Mouse (Mus musculus) left cerebral cortex, adult 8-10 months (tissue): Measurements from ENCODE around the gene Mycs. TPM values are rescaled to one million over a fixed set of nuclear protein-coding genes. Genes with fewer than 3 reads are reported as not detected.

Experiments
- DNase-seq, 2 experiments: peaks; one replicate each; pipeline ENCODE4 v3.0.0; 2022; ENCODE audit warnings: low spot score in 2 of 2
- total RNA-seq, 4 experiments: library from RNA; stranded (reverse); gene quantifications; 2 replicates each; pipeline ENCODE4 v1.2.4; 2022

Gene Mycs
- not detected for total RNA-seq

GRCm38 (mm10) chrX:5469165-5469564 lies at the start of gene Mycs:
Mycs (minus strand) TSS chrX:5469265.
- no peak for DNase-seq

GRCm38 (mm10) chrX:5468022-5468421 lies 1.0 kb downstream of the Mycs start:
- peak in 1 of 2 experiments; percentile 8 for DNase-seq

Other genes with a start within 250 kb of the Mycs start
- gene Btbd35f7, start 199.8 kb upstream of the Mycs start, total RNA-seq, result not detected